Mouse (Mus musculus) kidney, postnatal 4 days (tissue): ENCODE measurements around the gene Dph2.

Source experiments
- DNase-seq, 2 experiments: peaks; one replicate each; pipeline ENCODE4 v3.0.0; 2021; ENCODE audit warnings: mixed read lengths in 2 of 2

Dph2 gene

DNA sequence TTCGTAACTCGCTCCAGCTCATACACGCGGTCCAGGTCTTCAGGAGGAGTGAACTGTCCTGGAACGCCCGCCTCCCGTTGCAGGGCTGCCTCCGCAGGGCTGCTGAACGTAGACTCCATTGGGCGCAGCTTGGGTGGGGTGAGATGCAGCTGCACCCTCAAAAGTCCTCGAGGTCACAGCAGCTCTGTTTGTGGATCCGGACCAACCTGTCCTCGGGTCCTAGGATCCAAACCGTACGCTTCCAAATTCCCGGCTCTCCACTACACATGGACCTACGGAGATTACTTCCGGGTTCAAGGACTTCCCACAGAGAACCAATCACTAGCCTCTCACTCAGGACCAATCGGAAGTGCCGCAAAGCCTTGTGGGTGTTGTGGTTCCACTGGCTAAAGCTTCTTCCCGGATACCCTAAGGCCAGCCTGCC, at the start of gene Dph2:
Gene Dph2 (minus strand): TSS at position 295 of the 424 bp plus-strand sequence.
- DNase-seq = peak; percentile 80 to 86

DNA sequence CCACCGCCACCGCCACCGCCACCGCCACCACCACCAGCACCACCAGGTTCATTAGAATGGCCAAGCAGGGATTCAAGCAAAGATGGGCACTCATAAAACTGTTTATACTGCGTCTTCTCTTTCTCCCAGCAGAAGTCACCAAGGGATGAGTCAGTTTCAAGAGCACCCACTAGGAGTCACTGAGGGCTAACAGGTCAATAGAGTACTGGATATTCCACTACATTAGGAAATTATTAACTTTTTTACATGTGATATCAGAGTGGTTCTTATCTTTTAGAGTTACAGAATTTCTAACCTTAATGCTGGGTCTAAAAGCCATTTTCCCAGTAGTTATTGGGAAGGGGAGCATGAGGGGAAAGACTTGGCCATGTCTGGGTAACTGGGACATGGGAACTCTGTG, 45.1 kb upstream of the Dph2 start:
- no peak for DNase-seq

DNA sequence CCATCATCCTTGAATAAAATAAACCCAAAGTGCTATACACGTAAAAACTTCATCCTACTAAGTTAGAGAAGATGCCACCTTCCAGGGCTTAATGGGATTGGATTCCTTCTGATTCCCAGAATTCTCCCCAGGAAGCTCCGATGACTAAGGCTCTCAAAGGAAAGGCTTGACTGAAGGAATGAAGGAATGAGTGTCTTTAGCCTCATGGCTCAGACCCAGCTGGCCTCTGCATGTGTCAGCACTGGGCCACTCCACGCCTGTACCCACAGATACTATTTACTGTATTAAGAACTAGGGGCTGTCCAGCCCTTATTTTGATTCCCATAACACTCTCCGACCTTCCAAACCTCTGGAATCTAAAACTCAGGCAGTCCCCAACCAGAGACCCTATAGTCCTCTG, 42.2 kb upstream of the Dph2 start:
- no peak for DNase-seq

DNA sequence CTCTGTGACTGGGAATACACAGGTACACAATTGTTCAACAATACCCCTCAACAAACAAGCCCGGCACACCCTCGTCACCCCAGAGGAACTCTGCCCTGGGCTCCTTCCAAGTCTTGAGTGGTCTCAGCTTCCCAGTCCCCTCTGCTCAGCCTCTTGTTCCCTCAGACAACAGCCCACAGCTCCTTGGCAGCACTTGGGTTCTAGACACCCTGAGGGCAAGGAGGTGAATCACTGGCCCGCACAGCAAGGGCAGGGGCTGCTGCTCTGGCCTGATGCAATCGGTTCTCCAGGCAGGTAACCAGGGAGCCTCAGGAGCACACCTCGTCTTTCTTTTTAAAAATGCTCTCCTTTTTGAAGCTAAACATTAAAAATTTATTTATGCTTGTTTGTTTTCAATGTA, 41.4 kb upstream of the Dph2 start:
- no peak for DNase-seq

DNA sequence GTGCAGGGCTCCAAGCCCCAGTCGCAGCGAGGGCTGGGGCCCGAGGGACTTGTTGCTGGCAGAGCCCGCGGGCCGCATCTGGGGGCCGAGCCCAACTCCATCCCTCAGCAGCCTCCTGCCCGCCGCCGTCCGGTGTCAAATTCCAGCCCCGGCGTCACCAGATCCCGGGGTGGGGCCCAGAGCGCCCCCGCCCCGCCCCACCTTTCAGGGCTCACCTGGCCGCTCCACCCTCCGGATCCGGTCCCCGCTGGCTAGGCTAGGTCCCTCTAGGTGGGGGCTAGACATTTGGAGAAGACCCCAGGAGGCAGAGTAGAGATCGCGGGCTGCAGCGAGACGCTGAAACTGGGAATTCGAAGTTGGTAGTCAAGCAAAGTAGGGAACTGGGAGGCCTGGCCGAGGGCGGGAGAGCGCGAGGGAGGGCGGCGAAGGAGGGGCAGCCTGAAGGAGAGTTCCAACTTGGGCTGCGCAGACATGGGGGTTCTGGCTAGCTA, 37.6 kb upstream of the Dph2 start, which contains the start of gene Artn:
Gene Artn (minus strand): TSS at position 373 of the 491 bp plus-strand sequence.
- DNase-seq = peak; percentile 74 to 84

DNA sequence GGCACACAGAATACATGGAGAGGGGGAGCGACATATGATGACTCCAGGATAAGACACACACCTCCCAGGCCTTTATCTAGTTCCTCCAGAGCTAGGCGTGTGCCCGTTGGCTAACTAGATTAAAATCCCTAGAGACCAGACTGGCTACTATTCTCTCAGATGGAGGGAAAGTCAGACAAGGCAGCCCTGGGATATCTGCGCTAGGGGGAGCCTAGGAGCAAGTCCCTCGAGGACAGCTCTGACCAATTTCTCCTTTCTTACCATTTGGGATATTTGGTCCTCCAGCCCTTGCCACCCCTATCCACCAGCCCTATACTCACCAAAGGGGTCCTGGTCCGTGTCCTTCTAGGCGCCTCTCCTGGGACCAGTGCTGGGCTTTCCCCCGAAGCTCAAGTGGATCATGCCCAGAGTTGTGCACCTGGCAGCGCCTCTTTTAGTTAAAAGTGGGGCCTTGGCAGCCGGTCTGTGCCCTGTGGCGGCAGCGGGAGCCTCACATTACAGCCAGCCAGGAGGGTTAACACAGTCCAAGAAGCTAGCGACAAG, 36.9 kb upstream of the Dph2 start:
- peak; percentile 79 to 84 for DNase-seq

DNA sequence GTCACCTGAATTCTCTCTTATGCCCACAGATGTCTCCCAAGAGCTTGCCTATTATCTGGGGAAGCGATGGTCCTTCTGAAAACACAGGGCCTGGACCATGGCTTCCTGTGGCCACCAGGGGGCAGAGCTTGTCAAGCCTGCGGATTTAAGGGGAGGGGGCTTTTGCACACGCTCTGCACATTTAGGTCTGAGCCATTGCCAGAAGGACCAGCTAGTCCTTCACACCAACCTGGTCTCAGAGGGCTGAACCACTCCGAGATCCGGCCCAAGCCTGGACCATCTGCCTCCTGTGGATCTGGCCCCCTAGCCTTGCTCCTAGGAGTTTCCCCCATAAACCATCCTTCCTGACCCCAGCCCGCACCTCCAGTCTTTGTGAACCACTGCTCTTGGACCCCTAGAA, 36.4 kb upstream of the Dph2 start:
- DNase-seq = peak; percentile 66 to 71

DNA sequence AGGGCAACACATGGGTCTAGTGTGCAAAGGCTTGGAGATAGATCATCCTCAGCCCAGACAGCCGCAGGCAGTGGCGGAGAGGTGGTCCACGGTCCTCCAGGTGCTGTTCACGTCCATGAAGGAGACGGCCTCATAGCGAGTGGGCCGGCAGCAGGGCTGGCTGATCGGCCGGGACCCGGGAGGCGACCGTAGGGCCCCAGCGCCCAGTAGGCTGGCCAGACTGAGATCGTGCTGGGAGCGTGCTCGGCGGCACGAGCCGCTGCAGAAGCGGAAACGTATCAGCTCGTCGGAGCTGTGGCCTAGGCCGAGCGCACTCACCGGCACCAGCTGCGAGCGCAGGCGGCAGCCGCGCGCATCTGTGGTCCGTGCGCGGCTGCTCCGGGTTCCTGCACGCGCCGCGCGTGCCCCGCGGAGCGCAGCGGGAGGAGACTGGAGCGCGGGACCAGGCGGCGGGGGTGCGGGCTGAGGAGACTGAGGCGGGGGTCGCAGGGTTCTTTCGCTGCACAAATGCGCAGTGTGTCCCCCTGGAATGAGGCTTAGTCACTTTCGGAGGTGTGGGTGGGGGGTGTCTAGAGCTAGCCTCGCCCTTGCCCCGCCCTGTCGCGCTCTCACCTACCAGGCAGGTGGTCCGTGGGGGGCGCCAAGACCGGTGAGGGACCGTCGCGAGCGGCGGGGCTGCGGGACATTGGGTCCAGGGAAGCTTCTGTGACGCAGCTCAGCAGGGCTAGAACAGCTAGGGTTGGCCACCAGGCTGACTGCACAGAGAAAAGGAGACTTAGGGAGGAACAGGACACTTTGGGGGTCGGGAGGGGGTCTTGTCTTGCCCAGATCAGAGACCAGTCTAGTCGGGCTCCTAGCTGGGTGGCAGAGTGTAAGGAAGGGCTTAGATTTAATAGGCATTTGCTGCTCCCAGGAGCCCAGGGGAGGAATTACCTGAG, 35.0 kb upstream of the Dph2 start:
- DNase-seq = peak; percentile 63 to 77

DNA sequence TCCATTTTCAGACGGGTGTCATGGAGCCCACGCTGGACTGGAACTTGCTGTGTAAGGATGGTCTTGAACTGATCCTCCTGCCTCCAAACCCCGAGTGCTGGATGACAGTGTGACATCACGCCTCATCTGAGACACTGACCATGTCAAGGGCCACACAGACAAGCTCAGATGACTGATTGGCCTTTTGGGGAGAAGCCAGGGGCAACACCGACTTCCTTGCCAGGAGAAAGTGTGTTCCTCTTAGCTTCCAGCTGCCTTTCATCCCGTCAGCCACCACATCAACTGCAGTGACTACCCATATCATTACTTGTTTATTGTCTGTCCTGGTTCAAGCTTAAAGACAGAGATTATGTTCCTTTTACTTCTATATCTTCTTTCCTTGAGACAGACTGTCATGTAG, 33.1 kb upstream of the Dph2 start:
- no peak for DNase-seq

DNA sequence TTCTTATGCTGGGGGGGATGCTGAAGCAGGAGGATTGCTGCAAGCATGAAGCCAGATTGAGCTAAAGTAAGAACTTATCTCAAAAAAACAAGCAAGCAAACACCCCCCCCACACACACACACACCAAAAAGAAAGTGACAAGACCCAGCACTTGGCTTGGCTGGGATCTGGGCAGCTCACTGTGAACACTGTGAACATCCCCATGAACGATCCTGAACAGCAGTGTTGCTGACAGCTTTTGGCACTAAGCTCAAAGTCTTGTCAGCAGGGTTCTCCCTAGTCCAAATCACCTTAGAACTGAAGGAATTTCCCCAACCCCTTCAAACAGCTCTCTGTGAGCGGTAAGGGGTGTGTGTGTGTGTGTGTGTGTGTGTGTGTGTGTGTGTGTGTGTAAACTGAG, 31.6 kb upstream of the Dph2 start:
- DNase-seq = no peak

DNA sequence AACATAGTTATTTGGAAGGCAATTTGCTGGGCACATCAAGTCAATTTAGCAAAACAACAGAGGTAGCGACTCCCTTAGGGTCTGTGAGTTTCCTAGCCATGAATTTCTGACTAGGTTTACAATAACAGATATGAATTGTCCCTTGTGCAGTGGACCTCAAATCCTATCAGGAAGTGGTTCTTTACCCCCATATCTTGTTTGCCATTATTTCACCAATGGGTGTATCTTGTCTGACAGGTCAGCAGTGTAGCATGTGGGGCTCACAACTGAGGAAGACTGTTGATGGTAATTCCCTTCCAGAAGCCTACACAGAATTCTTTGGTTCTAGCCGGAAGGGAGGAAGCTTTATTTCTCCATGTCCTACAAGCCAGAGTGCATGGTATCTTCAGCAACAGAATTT, 29.5 kb upstream of the Dph2 start:
- DNase-seq = no peak

DNA sequence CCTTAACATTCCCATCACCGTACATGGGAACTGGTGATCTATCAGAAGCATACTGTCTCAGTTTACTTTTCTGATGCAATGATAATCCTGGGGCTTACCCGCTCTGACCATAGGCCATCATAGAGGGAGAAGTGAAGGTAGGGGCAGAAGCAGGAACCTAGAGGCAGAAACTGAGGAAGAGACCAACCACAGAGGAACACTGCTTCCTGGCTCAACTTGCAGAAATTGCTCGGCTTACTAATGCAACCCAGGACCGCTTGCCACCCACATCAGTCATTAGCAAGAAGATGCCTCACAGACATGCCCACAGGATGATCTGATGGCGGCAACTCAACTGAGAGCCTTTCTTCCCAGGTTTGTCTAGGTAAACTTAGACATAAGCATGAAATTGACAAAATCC, 26.9 kb upstream of the Dph2 start:
- DNase-seq = no peak

DNA sequence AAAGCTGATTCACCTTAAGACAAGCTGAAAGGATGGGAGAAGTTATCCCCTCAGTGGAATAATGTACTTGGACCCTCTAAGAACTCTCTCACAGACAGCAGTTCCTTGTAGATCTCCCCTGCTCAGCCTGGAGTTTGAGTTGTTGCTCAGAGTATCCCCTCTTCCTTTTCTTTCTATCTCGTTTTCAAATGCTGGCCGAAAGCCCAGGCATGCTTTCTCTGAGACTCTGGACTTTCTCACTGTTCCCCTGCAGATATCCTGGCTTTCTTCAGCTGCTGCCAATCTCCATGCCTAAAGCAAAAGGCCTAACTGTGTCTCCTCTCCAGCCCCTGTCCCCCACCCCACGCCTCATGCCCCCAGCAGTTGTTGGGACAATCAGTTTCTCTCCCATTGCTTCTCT, 26.4 kb upstream of the Dph2 start:
- DNase-seq = peak; percentile 25 to 42

DNA sequence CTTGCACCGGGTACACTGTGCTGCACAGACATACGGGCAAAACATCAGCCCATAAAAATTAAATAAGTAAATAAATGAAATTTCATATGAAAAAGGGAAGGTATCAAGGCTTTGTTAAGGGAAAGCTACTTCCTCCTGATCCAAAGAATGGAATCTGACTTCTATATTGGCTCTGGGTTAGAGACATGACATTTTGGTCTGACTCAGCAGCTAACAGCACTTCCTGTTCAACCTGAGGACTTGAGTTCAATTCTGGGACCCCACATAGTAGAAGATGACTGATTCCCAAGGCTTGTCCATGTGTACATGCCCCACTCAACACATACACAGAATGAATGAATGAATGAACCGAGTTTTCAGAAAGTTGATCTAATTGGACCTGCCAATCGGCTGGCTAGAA, 26.0 kb upstream of the Dph2 start:
- DNase-seq = no peak

DNA sequence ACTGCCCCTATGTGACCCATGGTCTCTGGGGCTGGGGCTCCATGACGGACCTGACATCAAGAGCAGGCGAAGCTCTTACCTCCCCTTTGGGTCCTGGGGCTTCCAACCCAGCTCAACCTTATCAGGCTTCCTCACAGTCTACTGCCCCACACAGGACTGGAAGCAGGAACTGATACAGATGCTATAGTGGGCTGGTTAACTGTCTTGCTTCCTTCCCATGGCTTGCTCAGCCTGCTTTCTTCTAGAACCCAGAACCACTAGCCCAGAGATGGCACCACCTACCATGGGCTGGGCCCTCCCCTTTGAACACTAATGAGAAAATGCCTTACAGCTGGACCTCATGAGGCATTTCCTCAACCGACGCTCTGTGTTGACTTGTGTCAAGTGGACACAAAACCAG, 25.6 kb upstream of the Dph2 start:
- no peak for DNase-seq

DNA sequence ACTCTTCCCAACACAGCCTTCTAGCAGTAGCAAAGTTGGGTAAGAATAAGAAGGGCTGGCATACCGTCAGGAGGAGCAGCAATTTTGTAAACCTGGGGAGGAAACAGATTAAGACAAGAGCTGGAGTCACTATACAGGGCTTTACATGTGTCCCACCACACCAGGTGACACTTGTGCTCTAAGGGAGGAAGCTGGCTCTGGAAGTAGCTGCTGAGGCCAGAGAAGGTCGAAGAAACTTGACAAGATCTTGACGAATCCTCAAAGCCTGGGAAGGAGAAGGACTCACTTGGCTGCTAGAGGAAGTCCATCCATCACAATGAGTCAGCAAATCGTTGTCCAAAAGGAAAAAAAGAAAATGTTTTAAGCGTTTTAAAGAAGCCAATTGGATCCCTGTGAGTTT, 24.6 kb upstream of the Dph2 start:
- DNase-seq = no peak

DNA sequence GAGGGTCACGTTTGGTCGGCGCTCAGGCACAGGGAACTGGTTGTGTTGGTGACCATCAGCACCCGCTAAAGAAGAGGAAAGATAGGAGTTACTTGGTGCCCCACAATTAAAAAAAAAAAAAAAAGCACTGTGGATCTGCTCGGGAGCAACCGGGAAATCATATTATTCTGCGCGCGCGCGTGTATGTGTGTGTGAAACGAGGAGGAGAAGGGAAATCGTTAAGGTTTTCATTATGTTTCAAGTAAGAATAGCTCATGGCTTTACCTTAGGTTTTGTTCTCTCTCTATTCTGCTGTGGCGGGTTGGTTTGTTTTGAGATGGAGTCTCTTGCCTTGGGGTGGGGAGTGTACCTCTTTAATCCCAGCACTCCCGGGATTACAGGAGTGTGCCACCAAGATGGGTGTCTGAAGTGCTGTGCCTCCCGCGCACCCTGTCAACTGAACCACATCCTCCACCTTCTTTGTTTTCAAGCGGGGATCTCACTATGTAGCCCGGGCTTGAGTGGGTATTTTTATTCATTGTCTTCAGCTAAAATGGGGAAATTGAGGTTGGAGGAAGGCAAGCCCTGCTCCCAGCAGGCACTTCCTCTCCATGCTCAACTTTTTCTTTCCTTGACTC, 23.8 kb upstream of the Dph2 start:
- DNase-seq = peak; percentile 22 to 34

DNA sequence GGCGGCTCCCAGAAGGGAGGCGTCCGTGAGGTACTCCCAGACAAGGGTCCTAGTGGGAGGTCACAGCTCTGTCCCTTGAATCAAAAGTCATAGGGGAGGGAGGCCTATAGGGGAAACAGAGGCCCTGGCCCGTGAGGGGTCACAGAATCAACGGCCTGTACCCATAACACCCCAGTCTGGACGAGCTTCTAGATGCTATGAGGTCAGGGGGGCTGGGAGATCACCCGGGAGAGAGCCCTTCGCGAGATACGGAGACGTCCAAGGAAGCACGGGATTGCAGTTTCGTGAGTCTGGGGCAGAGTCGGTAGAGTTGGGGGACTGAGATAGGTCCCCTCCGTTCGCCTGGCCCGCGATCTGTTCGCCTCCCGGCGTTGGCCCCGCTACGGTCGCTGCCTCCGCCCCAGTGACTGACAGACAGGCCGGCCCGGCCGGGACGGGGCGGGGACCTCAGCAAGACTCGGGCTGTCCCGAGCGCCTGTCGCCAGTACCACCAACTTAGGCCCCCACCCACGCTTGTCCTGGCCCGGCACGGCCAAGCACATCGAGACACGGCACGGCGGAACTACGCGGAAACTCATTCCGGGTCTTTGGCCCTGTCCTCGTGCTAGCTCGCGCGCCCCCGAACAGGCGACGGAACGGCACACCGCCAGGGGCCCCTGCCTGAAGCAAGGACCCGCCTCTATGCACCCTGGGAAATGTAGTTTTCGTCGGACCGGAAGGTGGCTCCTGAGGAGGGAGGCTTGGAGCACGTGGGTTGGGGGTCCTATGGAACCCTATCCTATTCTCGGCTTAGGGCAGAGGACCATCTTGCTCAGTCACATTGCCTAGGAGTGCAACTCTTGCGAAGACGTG, 23.0 kb upstream of the Dph2 start, which contains the start of gene Ipo13:
Gene Ipo13 (minus strand): TSS at position 409 of the 852 bp plus-strand sequence.
- peak; percentile 95 for DNase-seq

DNA sequence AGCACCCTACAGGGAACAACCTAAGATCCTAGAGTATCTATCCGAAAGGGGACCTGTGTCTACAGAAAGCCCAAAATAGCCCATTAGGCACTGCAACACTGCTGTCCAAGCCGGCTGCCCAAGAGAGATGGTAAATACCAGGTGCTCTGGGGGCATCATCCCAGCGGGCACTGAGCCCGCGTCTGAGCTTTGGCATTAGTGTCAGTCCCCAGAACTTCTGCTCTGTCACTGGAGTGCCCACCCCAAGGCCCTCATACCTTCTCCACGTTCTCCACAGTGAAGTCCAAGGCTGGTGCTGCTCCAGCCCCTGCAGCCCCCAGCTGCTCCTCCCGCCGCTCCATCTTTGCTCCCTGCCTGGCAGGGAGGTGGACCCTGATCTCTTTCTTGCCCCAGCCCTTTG, 22.2 kb upstream of the Dph2 start:
- peak; percentile 13 to 19 for DNase-seq

DNA sequence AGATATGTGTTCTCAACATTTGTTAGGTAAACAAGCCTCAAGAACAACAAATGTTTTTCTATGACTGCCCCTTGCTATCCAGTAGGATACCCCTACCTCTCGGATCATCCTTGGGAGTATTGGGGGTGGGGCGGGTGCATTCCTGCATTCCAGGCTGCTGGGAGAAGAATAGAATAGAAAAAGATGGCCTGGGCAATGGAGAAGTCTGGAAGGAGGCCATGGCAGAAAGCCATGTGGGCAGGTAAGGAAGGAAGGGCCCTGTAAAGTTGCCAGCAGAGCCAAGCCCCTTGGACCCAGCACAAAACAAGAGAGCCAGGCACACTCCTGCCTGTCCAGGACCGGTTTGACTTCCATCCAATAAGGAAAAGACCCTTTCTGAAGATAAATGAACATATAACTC, 21.6 kb upstream of the Dph2 start:
- peak; percentile 31 to 50 for DNase-seq

DNA sequence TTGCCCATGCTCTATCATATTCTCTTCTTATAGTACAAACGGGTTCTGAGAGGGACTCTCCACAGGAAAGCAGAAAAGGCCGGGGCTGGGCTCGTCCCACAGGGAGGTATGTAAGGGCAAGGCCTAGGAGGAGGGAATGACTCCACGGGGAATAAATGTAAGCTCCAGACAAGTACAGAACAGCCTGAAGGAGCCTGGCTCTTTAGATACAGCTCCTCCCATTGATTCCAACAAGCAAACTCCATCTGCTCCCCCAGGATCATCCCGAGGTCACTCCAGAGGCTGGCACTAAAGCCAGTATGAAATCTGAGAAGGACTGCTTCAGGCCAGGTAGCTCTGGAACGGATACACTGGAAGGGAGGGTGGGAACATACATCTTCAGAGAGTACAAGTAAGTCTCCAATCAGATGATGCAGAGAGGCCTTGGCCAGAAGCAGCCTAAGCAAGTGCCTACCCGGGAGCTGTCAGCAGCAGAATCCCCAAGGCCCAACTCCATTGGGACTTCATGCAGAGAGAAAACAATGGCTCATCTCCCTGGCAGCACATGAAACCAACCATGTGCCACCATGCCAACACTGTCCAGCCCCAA, 20.9 kb upstream of the Dph2 start:
- DNase-seq = no peak

DNA sequence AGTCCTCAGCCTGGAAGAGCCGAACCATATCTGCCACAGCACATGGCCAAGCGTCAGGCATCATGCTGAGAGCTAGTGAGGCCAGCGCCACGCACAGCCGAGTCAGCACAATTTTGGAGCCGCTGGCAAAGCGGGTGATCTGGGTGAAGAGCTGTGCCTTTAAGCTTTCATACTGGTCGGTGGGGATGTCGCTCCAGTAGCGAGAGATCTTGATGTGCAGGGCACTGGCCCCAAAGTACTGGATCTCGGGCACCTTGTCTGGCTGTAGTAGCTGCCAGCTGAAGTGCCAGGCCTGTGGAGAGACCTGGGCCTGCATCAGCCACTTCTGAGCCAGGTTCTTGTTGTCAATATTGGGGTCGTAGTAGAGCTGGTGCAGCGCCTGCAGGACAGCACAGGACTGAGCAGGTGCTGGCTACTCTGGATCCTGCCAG, 20.3 kb upstream of the Dph2 start:
- no peak for DNase-seq
